Mouse (Mus musculus): ENCODE results near the gene Ipo8. TPM values are rescaled to one million over a fixed set of nuclear protein-coding genes. Genes with fewer than 3 reads are reported as not detected.

Ipo8 gene
- polyA plus RNA-seq, 1 experiment from 2014 or later: 23.0 TPM

- 91% methylated on average over 1 of the region's 1 CpGs for WGBS
- no peak overlapping the region for H3K27ac ChIP-seq (ENCODE audit: low read length)
- no peaks in the 10 kb centered on the region for H3K4me1 ChIP-seq (replicated peaks; ENCODE audit: control insufficient read depth, insufficient read depth, low read length)
- H3K4me2 ChIP-seq (ENCODE audit: low read length): no peak overlapping the region
- no peaks in the 10 kb centered on the region for H3K9me3 ChIP-seq (ENCODE audit: control insufficient read depth, low read length)
- no peak overlapping the region for H3K9ac ChIP-seq (replicated peaks; ENCODE audit: low read depth, low read length)
- no peaks in the 10 kb centered on the region for H3K36me3 ChIP-seq (ENCODE audit: control insufficient read depth, insufficient read depth)
- no peak for ATAC-seq
- H3K27me3 ChIP-seq (replicated peaks; ENCODE audit: control insufficient read depth, insufficient read depth, low read length): no peaks in the 10 kb centered on the region
- H3K4me3 ChIP-seq (replicated peaks; ENCODE audit: low read length): no peak overlapping the region
These were observed 98.3 kb downstream of the Ipo8 start for GRCm38 (mm10) chr6:148732920-148733319.

DNA sequence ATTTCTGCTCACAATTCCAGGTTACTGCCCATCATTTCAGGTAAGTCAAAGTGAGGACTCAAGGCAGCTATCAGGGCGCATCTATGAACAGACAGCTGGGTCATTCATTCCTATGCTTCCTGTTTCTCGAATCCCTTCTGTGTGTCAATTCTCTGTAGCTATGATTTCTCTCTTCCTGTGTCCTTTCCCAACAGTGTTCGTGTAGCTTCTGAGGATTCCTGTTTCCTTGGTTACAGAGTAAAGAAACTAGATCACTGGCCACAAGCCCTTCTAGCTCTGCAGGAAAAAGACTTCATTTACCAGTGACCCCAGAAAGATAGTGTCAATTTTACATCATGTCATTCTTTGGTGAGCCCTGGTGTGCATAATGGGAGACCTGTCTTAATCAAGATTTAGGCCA lies 102.7 kb downstream of the Ipo8 start:
- Histone ChIP-seq H3K4me1 (replicated peaks; ENCODE audit: control insufficient read depth, insufficient read depth, low read length) (no peaks in the 10 kb centered on the region), H3K9me3 (ENCODE audit: control insufficient read depth, low read length) (no peaks in the 10 kb centered on the region), H3K9ac (replicated peaks; ENCODE audit: low read depth, low read length) (no peak overlapping the region), H3K27ac (ENCODE audit: low read length) (no peak overlapping the region), H3K27me3 (replicated peaks; ENCODE audit: control insufficient read depth, insufficient read depth, low read length) (no peaks in the 10 kb centered on the region), H3K4me2 (ENCODE audit: low read length) (no peak overlapping the region), H3K36me3 (ENCODE audit: control insufficient read depth, insufficient read depth) (no peaks in the 10 kb centered on the region), H3K4me3 (replicated peaks; ENCODE audit: low read length) (no peak overlapping the region)
- 63% methylated on average over 3 of the region's 3 CpGs for WGBS
- ATAC-seq: no peak

DNA sequence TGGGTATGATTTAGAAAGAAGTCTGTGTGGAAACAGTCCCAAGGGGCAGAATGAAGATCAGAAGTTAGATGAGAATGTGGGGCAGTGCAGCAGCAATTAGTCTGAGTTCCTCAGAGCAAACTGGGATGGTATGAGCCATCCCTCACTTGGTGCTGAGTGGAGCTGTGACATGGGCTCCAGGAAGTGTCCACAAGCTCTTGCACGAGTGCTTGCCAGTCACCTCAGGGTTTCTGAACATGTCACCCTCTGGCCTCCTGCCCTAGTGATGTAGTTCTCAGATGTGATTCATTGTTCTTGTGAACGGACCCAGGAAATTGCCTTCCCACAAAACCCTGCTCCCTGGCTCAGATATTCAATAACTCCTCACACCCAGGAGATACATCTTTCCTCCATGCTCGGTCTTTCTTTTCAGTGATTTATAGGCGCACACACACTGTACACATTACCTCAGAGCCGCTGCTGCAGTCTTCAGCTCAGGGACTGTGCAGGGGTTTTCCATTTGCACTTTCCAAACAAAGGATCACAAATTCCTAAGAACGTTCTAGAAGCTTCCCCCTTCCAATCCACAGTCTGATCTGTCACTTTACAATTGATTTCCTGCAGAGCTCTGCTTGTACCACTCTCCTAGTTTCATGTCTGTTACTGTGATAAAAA lies 103.3 kb downstream of the Ipo8 start:
- no peaks in the 10 kb centered on the region for H3K4me1 ChIP-seq (replicated peaks; ENCODE audit: control insufficient read depth, insufficient read depth, low read length)
- no peaks in the 10 kb centered on the region for H3K9me3 ChIP-seq (ENCODE audit: control insufficient read depth, low read length)
- H3K27me3 ChIP-seq (replicated peaks; ENCODE audit: control insufficient read depth, insufficient read depth, low read length): no peaks in the 10 kb centered on the region
- no peak for ATAC-seq
- H3K4me2 ChIP-seq (ENCODE audit: low read length): no peak overlapping the region
- H3K4me3 ChIP-seq (replicated peaks; ENCODE audit: low read length): no peak overlapping the region
- no peaks in the 10 kb centered on the region for H3K36me3 ChIP-seq (ENCODE audit: control insufficient read depth, insufficient read depth)
- WGBS: 51% methylated on average over 6 of the region's 6 CpGs
- H3K27ac ChIP-seq (ENCODE audit: low read length): no peak overlapping the region
- no peak overlapping the region for H3K9ac ChIP-seq (replicated peaks; ENCODE audit: low read depth, low read length)

DNA sequence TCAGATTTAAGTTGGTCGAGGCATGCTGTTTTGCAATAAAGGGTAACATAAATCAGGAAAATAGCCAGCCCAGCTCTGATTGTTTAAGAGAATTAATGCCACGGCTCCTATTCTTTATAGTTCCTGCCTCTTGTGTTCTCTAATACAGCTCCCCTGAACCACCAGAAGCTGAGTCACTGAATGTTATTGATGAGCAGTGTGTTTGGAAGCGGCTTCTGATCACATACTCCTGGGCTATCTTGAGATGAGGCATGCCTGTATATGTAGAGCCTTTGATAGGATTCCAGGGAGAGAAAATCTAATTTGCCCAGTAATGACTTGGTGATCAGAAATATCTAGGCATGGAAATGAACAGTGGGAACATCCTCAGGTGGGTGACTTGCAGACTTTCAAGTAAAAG lies 106.8 kb downstream of the Ipo8 start:
- no peaks in the 10 kb centered on the region for H3K27me3 ChIP-seq (replicated peaks; ENCODE audit: control insufficient read depth, insufficient read depth, low read length)
- H3K9ac ChIP-seq (replicated peaks; ENCODE audit: low read depth, low read length): no peak overlapping the region
- H3K4me3 ChIP-seq (replicated peaks; ENCODE audit: low read length): no peak overlapping the region
- no peaks in the 10 kb centered on the region for H3K4me1 ChIP-seq (replicated peaks; ENCODE audit: control insufficient read depth, insufficient read depth, low read length)
- H3K9me3 ChIP-seq (ENCODE audit: control insufficient read depth, low read length): no peaks in the 10 kb centered on the region
- no peaks in the 10 kb centered on the region for H3K36me3 ChIP-seq (ENCODE audit: control insufficient read depth, insufficient read depth)
- no peak overlapping the region for H3K4me2 ChIP-seq (ENCODE audit: low read length)
- 36% methylated on average over 3 of the region's 3 CpGs for WGBS
- no peak overlapping the region for H3K27ac ChIP-seq (ENCODE audit: low read length)
- no peak for ATAC-seq

Other genes with a start within 250 kb of the Ipo8 start
- gene Caprin2, start 64.8 kb upstream of the Ipo8 start, polyA plus RNA-seq (2015; fragmentation: Nextera tagmentation; extraction: Ambion mirVana): 9.2 and 11.6 TPM in 2 replicates
- 106 and 127 TPM in 2 replicates for gene Sinhcaf, start 115.0 kb upstream of the Ipo8 start, polyA plus RNA-seq (2015; fragmentation: Nextera tagmentation; extraction: Ambion mirVana)

All from forebrain, embryonic 16.5 days (tissue).